Mouse (Mus musculus) forebrain, postnatal 0 days (tissue): ENCODE data around the gene Gm13289. TPM values are rescaled to one million over a fixed set of nuclear protein-coding genes. Genes with fewer than 3 reads are reported as not detected.
A peak's percentile ranks its signal among the peaks of the same experiment; 100 is the strongest.
"Not testable (repeated sequence)": the region's sequence is repeated elsewhere in the genome, so short reads cannot be mapped to it uniquely, and the experiment has no call there.

Source experiments
- ATAC-seq: fragments of 200-750 bp; cut with Nextera tagmentation; 2 replicates; pipeline ENCODE4 v1.8.0; 2017; ENCODE audit warnings: mild to moderate bottlenecking, moderate library complexity
- DNase-seq: peaks from one replicate; pipeline ENCODE4 v3.0.0-alpha.2; 2015
- H3K27ac ChIP-seq: fragments of 300-500 bp; sonication (generic); 2 replicates; pipeline ENCODE4 v1.5.1; 2014; ENCODE audit warnings: low read depth, mild to moderate bottlenecking, antibody characterized with exemption, low read length, moderate library complexity, mixed read lengths
- H3K27me3 ChIP-seq: fragments of 300-500 bp; sonication (generic); 2 replicates; pipeline ENCODE4 v1.6.1; 2014; ENCODE audit warnings: mild to moderate bottlenecking, low read length, mixed read lengths; ENCODE audit not compliant: insufficient read depth
- H3K36me3 ChIP-seq: fragments of 300-500 bp; sonication (generic); 2 replicates; pipeline ENCODE4 v1.6.1; 2014; ENCODE audit warnings: mild to moderate bottlenecking, moderate library complexity; ENCODE audit not compliant: insufficient read depth
- H3K4me1 ChIP-seq: fragments of 300-500 bp; sonication (generic); 2 replicates; pipeline ENCODE4 v1.6.1; 2014; ENCODE audit warnings: antibody characterized with exemption; ENCODE audit not compliant: insufficient read depth
- H3K4me2 ChIP-seq: fragments of 300-500 bp; sonication (generic); 2 replicates; pipeline ENCODE4 v1.6.1; 2014; ENCODE audit warnings: low read depth, mild to moderate bottlenecking, moderate library complexity
- H3K4me3 ChIP-seq: fragments of 300-500 bp; sonication (generic); 2 replicates; pipeline ENCODE4 v1.5.1; 2014; ENCODE audit warnings: low read depth, low read length, mixed read lengths
- H3K9ac ChIP-seq: fragments of 300-500 bp; sonication (generic); 2 replicates; pipeline ENCODE4 v1.6.1; 2014; ENCODE audit warnings: mild to moderate bottlenecking
- H3K9me3 ChIP-seq: fragments of 300-500 bp; sonication (generic); 2 replicates; pipeline ENCODE4 v1.6.1; 2016; ENCODE audit warnings: low read length
- CTCF ChIP-seq: sonication (generic); IDR thresholded peaks from 2 replicates; pipeline ENCODE4 v1.5.1; 2016; ENCODE audit warnings: antibody characterized with exemption, control low read depth, low read depth
- WGBS: fragments of 180-500 bp; shearing (Covaris S2); extraction: QIAGEN DNeasy Blood & Tissue Kit; methylation state at CpG from one replicate; pipeline ENCODE4 v1.1.7; 2014; 5-methylcytosine and 5-hydroxymethylcytosine counted together
- polyA plus RNA-seq: library from polyadenylated mRNA; unstranded; fragments of >200 nt; fragmentation: Nextera tagmentation; extraction: Ambion mirVana; gene quantifications from 2 replicates; pipeline ENCODE4 v1.2.1, GENCODE M21; 2015
- total RNA-seq: library from RNA; depleted of rRNA; stranded (reverse); fragments of >200 nt; gene quantifications from 2 replicates; pipeline ENCODE4 v1.2.3, GENCODE M21; 2014

Gene Gm13289
- total and polyA plus RNA-seq, 2 experiments from 2014 or later, result not detected

DNA sequence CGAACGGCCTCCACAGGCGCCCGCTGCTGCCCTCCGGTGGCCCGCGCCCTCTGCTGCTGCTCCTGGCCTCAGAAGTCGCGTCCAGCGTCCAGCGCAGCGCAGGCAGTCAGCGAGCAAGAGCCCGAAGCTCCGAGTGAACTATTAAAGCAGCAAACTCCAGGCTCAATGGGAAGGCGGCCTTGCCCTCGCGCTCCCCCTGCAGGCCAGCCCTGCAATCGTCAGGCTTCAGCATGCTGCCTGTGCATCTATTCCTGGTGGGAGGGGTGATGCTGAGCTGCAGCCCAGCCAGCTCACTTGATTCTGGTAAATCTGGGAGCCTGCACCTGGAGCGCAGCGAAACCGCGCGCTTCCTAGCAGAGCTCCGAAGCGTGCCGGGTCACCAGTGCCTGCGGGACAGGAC lies 11.7 kb downstream of the Gm13289 start, which contains the start of gene Gm13277:
Gm13277 (plus strand) TSS at position 231 of the 400 bp plus-strand sequence.
- ATAC-seq, H3K9me3 ChIP-seq, H3K9ac ChIP-seq, H3K4me1 ChIP-seq, DNase-seq, H3K4me3 ChIP-seq, H3K4me2 ChIP-seq, H3K36me3 ChIP-seq, H3K27ac ChIP-seq, H3K27me3 ChIP-seq: not testable (repeated sequence)
- TF ChIP-seq CTCF, result peak; percentile 62
- WGBS, result no CpG with 5 or more reads among the region's 28 CpGs

DNA sequence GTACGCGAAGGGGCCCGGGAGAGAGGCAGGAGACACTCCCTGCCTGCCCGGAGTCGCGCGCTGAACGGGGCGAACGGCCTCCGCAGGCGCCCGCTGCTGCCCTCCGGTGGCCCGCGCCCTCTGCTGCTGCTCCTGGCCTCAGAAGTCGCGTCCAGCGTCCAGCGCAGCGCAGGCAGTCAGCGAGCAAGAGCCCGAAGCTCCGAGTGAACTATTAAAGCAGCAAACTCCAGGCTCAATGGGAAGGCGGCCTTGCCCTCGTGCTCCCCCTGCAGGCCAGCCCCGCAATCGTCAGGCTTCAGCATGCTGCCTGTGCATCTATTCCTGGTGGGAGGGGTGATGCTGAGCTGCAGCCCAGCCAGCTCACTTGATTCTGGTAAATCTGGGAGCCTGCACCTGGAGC lies 14.5 kb downstream of the Gm13289 start, which contains the start of gene Gm13278:
Gm13278 (plus strand) TSS at position 301 of the 400 bp plus-strand sequence.
- not testable (repeated sequence) for H3K4me2 ChIP-seq, H3K36me3 ChIP-seq, ATAC-seq, DNase-seq, H3K27me3 ChIP-seq, H3K4me1 ChIP-seq, H3K9me3 ChIP-seq, H3K9ac ChIP-seq, H3K27ac ChIP-seq, H3K4me3 ChIP-seq
- no CpG with 5 or more reads among the region's 28 CpGs for WGBS

DNA sequence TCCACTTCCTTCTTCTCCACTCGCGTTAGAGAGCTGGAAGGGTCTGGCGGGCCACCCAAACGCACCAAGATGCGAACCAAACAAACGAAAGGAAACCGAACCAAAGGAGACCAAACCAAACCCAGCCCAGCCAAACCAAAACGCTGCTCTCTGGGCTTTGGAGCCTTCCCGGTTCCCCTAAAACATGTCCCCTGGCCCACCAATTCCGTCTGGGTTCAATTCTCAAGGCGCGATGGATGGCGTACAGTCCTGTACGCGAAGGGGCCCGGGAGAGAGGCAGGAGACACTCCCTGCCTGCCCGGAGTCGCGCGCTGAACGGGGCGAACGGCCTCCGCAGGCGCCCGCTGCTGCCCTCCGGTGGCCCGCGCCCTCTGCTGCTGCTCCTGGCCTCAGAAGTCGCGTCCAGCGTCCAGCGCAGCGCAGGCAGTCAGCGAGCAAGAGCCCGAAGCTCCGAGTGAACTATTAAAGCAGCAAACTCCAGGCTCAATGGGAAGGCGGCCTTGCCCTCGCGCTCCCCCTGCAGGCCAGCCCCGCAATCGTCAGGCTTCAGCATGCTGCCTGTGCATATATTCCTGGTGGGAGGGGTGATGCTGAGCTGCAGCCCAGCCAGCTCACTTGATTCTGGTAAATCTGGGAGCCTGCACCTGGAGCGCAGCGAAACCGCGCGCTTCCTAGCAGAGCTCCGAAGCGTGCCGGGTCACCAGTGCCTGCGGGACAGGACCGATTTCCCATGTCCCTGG lies 17.4 kb downstream of the Gm13289 start, which contains the start of gene Gm13275:
Gm13275 (plus strand) TSS at position 552 of the 740 bp plus-strand sequence.
- not testable (repeated sequence) for H3K9ac ChIP-seq, ATAC-seq, H3K4me1 ChIP-seq, H3K4me2 ChIP-seq, H3K27ac ChIP-seq, DNase-seq, H3K9me3 ChIP-seq, H3K36me3 ChIP-seq, H3K4me3 ChIP-seq, H3K27me3 ChIP-seq
- 7% methylated on average over 10 of the region's 52 CpGs for WGBS
- TF ChIP-seq CTCF, result peak; percentile 43

DNA sequence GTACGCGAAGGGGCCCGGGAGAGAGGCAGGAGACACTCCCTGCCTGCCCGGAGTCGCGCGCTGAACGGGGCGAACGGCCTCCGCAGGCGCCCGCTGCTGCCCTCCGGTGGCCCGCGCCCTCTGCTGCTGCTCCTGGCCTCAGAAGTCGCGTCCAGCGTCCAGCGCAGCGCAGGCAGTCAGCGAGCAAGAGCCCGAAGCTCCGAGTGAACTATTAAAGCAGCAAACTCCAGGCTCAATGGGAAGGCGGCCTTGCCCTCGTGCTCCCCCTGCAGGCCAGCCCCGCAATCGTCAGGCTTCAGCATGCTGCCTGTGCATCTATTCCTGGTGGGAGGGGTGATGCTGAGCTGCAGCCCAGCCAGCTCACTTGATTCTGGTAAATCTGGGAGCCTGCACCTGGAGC lies 20.4 kb downstream of the Gm13289 start, which contains the start of gene Gm13279:
Gm13279 (plus strand) TSS at position 301 of the 400 bp plus-strand sequence.
- not testable (repeated sequence) for H3K36me3 ChIP-seq, H3K27me3 ChIP-seq, H3K4me3 ChIP-seq, H3K27ac ChIP-seq, H3K9me3 ChIP-seq, DNase-seq, H3K9ac ChIP-seq, H3K4me2 ChIP-seq, ATAC-seq, H3K4me1 ChIP-seq
- no CpG with 5 or more reads among the region's 28 CpGs for WGBS

DNA sequence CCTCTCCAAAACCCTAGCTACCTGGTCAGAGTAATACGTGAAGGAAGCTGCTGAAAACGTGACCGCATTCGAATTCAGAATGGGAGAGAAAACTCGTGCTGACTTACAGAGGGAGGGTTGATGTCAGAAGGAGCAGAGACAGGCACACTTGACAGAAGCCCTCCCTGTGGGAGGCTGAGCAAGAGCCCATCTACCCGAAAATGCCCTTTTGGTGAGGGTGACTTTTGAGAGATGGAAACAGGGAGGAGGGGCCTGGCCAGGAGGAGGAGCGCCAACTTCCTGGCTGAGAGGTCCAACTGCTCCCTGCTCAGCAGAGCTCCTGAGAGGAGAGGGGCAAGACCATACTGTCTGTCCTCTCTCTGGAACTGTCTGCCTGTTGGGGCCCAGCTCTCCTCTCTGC lies 22.6 kb downstream of the Gm13289 start, which contains the start of gene Gm13285:
Gm13285 (plus strand) TSS at position 301 of the 400 bp plus-strand sequence.
- ATAC-seq, H3K36me3 ChIP-seq: not testable (repeated sequence)

DNA sequence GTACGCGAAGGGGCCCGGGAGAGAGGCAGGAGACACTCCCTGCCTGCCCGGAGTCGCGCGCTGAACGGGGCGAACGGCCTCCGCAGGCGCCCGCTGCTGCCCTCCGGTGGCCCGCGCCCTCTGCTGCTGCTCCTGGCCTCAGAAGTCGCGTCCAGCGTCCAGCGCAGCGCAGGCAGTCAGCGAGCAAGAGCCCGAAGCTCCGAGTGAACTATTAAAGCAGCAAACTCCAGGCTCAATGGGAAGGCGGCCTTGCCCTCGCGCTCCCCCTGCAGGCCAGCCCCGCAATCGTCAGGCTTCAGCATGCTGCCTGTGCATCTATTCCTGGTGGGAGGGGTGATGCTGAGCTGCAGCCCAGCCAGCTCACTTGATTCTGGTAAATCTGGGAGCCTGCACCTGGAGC lies 26.2 kb downstream of the Gm13289 start, which contains the start of gene Gm13287:
Gm13287 (plus strand) TSS at position 301 of the 400 bp plus-strand sequence.
- H3K4me1 ChIP-seq, DNase-seq, H3K36me3 ChIP-seq, H3K9me3 ChIP-seq, H3K4me2 ChIP-seq, H3K4me3 ChIP-seq, H3K27me3 ChIP-seq, ATAC-seq, H3K9ac ChIP-seq, H3K27ac ChIP-seq: not testable (repeated sequence)
- no CpG with 5 or more reads among the region's 29 CpGs for WGBS

More for the DNA sequence above, 22.6 kb downstream of the Gm13289 start, which contains the start of gene Gm13285:
- not testable (repeated sequence) for H3K27ac ChIP-seq, DNase-seq, H3K9me3 ChIP-seq, H3K9ac ChIP-seq, H3K27me3 ChIP-seq, H3K4me2 ChIP-seq, H3K4me3 ChIP-seq, H3K4me1 ChIP-seq
- 12% methylated on average over 3 of the region's 7 CpGs for WGBS

DNA sequence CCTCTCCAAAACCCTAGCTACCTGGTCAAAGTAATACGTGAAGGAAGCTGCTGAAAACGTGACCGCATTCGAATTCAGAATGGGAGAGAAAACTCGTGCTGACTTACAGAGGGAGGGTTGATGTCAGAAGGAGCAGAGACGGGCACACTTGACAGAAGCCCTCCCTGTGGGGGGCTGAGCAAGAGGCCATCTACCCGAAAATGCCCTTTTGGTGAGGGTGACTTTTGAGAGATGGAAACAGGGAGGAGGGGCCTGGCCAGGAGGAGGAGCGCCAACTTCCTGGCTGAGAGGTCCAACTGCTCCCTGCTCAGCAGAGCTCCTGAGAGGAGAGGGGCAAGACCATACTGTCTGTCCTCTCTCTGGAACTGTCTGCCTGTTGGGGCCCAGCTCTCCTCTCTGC lies 28.5 kb downstream of the Gm13289 start, which contains the start of gene Gm13288:
Gm13288 (plus strand) TSS at position 301 of the 400 bp plus-strand sequence.
- WGBS, result no CpG with 5 or more reads among the region's 8 CpGs
- not testable (repeated sequence) for H3K9me3 ChIP-seq, H3K4me3 ChIP-seq, ATAC-seq, H3K27ac ChIP-seq, H3K27me3 ChIP-seq, H3K4me1 ChIP-seq, DNase-seq, H3K36me3 ChIP-seq, H3K9ac ChIP-seq
- H3K4me2 ChIP-seq, result peak within 1 kb of the TSS; percentile 45

DNA sequence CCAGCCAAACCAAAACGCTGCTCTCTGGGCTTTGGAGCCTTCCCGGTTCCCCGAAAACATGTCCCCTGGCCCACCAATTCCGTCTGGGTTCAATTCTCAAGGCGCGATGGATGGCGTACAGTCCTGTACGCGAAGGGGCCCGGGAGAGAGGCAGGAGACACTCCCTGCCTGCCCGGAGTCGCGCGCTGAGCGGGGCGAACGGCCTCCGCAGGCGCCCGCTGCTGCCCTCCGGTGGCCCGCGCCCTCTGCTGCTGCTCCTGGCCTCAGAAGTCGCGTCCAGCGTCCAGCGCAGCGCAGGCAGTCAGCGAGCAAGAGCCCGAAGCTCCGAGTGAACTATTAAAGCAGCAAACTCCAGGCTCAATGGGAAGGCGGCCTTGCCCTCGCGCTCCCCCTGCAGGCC lies 29.0 kb downstream of the Gm13289 start:
- H3K27me3 ChIP-seq, ATAC-seq, H3K36me3 ChIP-seq, H3K27ac ChIP-seq, H3K9ac ChIP-seq, H3K4me1 ChIP-seq, DNase-seq, H3K9me3 ChIP-seq, H3K4me3 ChIP-seq: not testable (repeated sequence)
- WGBS, result 0% methylated on average over 6 of the region's 34 CpGs
- H3K4me2 ChIP-seq, result peak overlapping the region; percentile 45
